Mouse (Mus musculus) left cerebral cortex, postnatal 36 days (tissue): ENCODE measurements around the gene Cdca5. TPM values are rescaled to one million over a fixed set of nuclear protein-coding genes. Genes with fewer than 3 reads are reported as not detected.

Source experiments
- DNase-seq, 2 experiments: peaks; one replicate each; pipeline ENCODE4 v3.0.0; 2021 to 2022; ENCODE audit warnings: low spot score in 2 of 2, mixed read lengths in 1 of 2
- intact Hi-C: fragments of 180-260 bp; cut with DNase I; formaldehyde crosslinking; loops from one replicate; pipeline ENCODE4 v1.15.1; 2025
- total RNA-seq, 2 experiments: library from RNA; stranded (reverse); gene quantifications; 2 replicates each; pipeline ENCODE4 v1.2.3; 2021

Cdca5 gene
- total RNA-seq, 2 experiments from 2014 or later: not detected

- intact Hi-C loops: no loop called here
- no peak for DNase-seq
Observed at GRCm38 (mm10) chr19:6058513-6058912, 26.3 kb upstream of the Cdca5 start.

GRCm38 (mm10) chr19:6058966-6059365 is 25.8 kb upstream of the Cdca5 start:
- no peak for DNase-seq
- intact Hi-C loops: no loop called here

GRCm38 (mm10) chr19:6061021-6061533 is 23.7 kb upstream of the Cdca5 start, which contains the start of gene Znhit2:
Znhit2 (plus strand) TSS chr19:6061192.
- DNase-seq: peak; percentile 93 to 94
- intact Hi-C loops: no loop called here

GRCm38 (mm10) chr19:6061641-6062302 is 23.0 kb upstream of the Cdca5 start:
- intact Hi-C loops: no loop called here
- DNase-seq: peak; percentile 57 to 65

- intact Hi-C loops: no loop called here
Observed at GRCm38 (mm10) chr19:6062418-6062817, 22.4 kb upstream of the Cdca5 start.

GRCm38 (mm10) chr19:6063081-6063480 is 21.7 kb upstream of the Cdca5 start:
- no peak for DNase-seq
- intact Hi-C loops: no loop called here

More at GRCm38 (mm10) chr19:6062418-6062817, 22.4 kb upstream of the Cdca5 start:
- no peak for DNase-seq

- no peak for DNase-seq
- intact Hi-C loops: loop anchor here (5.0 kb wide), 1 partner anchor 271 kb away; no protein-coding TSS in a partner anchor
Observed at GRCm38 (mm10) chr19:6066571-6066970, 18.2 kb upstream of the Cdca5 start.

GRCm38 (mm10) chr19:6067011-6067723 is 17.6 kb upstream of the Cdca5 start:
- intact Hi-C loops: loop anchor here (5.0 kb wide), 1 partner anchor 270 kb away; no protein-coding TSS in a partner anchor

GRCm38 (mm10) chr19:6067724-6068415 is 16.9 kb upstream of the Cdca5 start, which contains the start of gene Tm7sf2:
Tm7sf2 (minus strand) TSS chr19:6068373.
- peak; percentile 82 to 84 for DNase-seq
- intact Hi-C loops: loop anchor here (5.0 kb wide), 1 partner anchor 269 kb away; no protein-coding TSS in a partner anchor

More at GRCm38 (mm10) chr19:6067011-6067723, 17.6 kb upstream of the Cdca5 start:
- DNase-seq: peak; percentile 79 to 82

GRCm38 (mm10) chr19:6068951-6069350 is 15.8 kb upstream of the Cdca5 start:
- no peak for DNase-seq
- intact Hi-C loops: loop anchor here (5.0 kb wide), 1 partner anchor 268 kb away; no protein-coding TSS in a partner anchor

- intact Hi-C loops: loop anchor here (5.0 kb wide), 1 partner anchor 267 kb away; no protein-coding TSS in a partner anchor
- no peak for DNase-seq
Observed at GRCm38 (mm10) chr19:6069851-6070250, 14.9 kb upstream of the Cdca5 start.

GRCm38 (mm10) chr19:6070571-6071250 is 14.1 kb upstream of the Cdca5 start:
- intact Hi-C loops: no loop called here
- no peak for DNase-seq

- intact Hi-C loops: no loop called here
- DNase-seq: no peak
Observed at GRCm38 (mm10) chr19:6071261-6071660, 13.5 kb upstream of the Cdca5 start.

- intact Hi-C loops: no loop called here
- no peak for DNase-seq
Observed at GRCm38 (mm10) chr19:6073889-6074288, 10.9 kb upstream of the Cdca5 start.

- peak; percentile 87 to 89 for DNase-seq
- intact Hi-C loops: loop anchor here (5.0 kb wide), 1 partner anchor 41 kb away; the partner anchor contains the start of gene Sac3d1
Observed at GRCm38 (mm10) chr19:6076564-6077393, 8.0 kb upstream of the Cdca5 start, which contains the start of gene Vps51. Vps51 (minus strand) TSS chr19:6077231.

- intact Hi-C loops: loop anchor here (5.0 kb wide), 1 partner anchor 37 kb away; the partner anchor contains the start of gene Sac3d1
- no peak for DNase-seq
Observed at GRCm38 (mm10) chr19:6079983-6080480, 4.8 kb upstream of the Cdca5 start, which contains the start of gene Tmem262. Tmem262 (plus strand) TSS chr19:6080033.

- intact Hi-C loops: no loop called here
- DNase-seq: no peak
Observed at GRCm38 (mm10) chr19:6082156-6082555, 2.6 kb upstream of the Cdca5 start, which contains the start of gene Gm28374. Gm28374 (minus strand) TSS chr19:6082256.
